Mouse (Mus musculus) lung, embryonic 14.5 days (tissue): ENCODE measurements around the gene Gng13. TPM values are rescaled to one million over a fixed set of nuclear protein-coding genes. Genes with fewer than 3 reads are reported as not detected.

Experiments
- ATAC-seq: fragments of 200-750 bp; cut with Nextera tagmentation; 2 replicates; pipeline ENCODE4 v1.8.0; 2017; ENCODE audit warnings: mild to moderate bottlenecking, moderate TSS enrichment, moderate library complexity; ENCODE audit not compliant: insufficient read depth
- DNase-seq: peaks from one replicate; pipeline ENCODE4 v3.0.0-alpha.2; 2015
- H3K27ac ChIP-seq: fragments of 300-500 bp; sonication (generic); 2 replicates; pipeline ENCODE4 v1.5.1; 2014; ENCODE audit warnings: low read depth, mild to moderate bottlenecking, moderate library complexity
- H3K27me3 ChIP-seq: fragments of 300-500 bp; sonication (generic); 2 replicates; pipeline ENCODE4 v1.6.1; 2014; ENCODE audit warnings: low read length, control low read depth; ENCODE audit not compliant: insufficient read depth
- H3K36me3 ChIP-seq: fragments of 300-500 bp; sonication (generic); 2 replicates; pipeline ENCODE4 v1.6.1; 2014; ENCODE audit warnings: control low read depth; ENCODE audit not compliant: insufficient read depth
- H3K4me1 ChIP-seq: fragments of 300-500 bp; sonication (generic); 2 replicates; pipeline ENCODE4 v1.6.1; 2014; ENCODE audit warnings: antibody characterized with exemption, control low read depth; ENCODE audit not compliant: insufficient read depth
- H3K4me2 ChIP-seq: fragments of 300-500 bp; sonication (generic); 2 replicates; pipeline ENCODE4 v1.6.1; 2014; ENCODE audit warnings: mild to moderate bottlenecking
- H3K4me3 ChIP-seq: fragments of 300-500 bp; sonication (generic); 2 replicates; pipeline ENCODE4 v1.5.1; 2014; ENCODE audit warnings: low read depth, low read length
- H3K9ac ChIP-seq: fragments of 300-500 bp; sonication (generic); 2 replicates; pipeline ENCODE4 v1.6.1; 2014
- H3K9me3 ChIP-seq: fragments of 300-500 bp; sonication (generic); 2 replicates; pipeline ENCODE4 v1.6.1; 2016; ENCODE audit warnings: low read depth, low read length, control low read depth
- CTCF ChIP-seq: IDR thresholded peaks from 2 replicates; pipeline ENCODE4 v1.5.1; 2016; ENCODE audit warnings: antibody characterized with exemption, low read depth
- WGBS: fragments of 180-500 bp; shearing (Covaris S2); extraction: QIAGEN DNeasy Blood & Tissue Kit; methylation state at CpG from one replicate; pipeline ENCODE4 v1.1.7; 2014; 5-methylcytosine and 5-hydroxymethylcytosine counted together
- polyA plus RNA-seq: library from polyadenylated mRNA; unstranded; fragments of >200 nt; fragmentation: Nextera tagmentation; extraction: Ambion mirVana; gene quantifications from 2 replicates; pipeline ENCODE4 v1.2.1, GENCODE M21; 2014

The Gng13 gene
- polyA plus RNA-seq, 1 experiment from 2014 or later = 1.3 TPM

DNA sequence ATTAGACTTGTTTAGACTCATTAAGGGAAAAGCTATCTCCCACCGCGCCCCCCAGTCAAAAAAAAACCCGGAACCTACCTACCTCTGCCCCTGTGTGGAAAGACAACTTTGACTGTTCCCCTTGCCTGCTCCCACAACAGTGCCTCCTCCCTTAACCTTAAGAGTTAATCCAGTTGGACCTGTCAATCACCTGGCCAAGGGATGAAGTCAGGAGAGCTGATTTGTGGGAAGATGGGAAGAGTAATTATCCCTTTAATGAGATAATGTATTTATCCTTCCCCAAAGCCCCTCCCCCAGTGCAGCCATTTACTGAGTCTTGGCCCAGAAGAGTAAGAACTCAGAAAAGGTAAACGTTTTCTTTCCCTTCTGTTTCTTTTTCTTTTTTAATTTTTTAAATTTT is 28.0 kb upstream of the Gng13 start:
- H3K9me3 ChIP-seq = no peaks in the 10 kb centered on the region
- no peak for TF ChIP-seq CTCF
- H3K4me3 ChIP-seq = no peak overlapping the region
- WGBS = 79% methylated on average over 4 of the region's 4 CpGs
- no peak for DNase-seq
- no peaks in the 10 kb centered on the region for H3K36me3 ChIP-seq
- H3K4me1 ChIP-seq = no peaks in the 10 kb centered on the region
- H3K27me3 ChIP-seq = no peaks in the 10 kb centered on the region; the same call in 1 of the 2 replicates
- H3K9ac ChIP-seq = no peak overlapping the region
- ATAC-seq = no peak
- no peak overlapping the region for H3K27ac ChIP-seq
- no peak overlapping the region for H3K4me2 ChIP-seq

DNA sequence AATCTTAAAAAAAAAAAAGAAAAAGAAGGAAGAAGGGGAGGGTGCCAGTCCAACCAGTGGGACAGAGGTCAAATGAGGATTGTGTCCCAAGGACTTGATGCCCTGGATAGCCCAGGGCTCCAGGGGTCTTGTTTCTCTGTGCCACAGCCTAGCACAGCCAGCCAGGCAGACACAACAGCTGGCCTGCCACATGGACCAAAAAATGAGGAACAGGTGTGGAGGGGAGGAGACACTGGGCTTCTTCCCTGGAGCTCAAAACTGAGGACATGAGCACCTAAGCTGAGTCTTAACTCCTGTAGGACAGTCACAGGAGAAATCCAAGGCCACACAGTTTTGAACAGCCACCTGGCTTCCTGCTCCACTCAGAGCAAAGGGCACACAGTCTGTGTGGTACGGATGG is 20.7 kb upstream of the Gng13 start:
- ATAC-seq (no peak), DNase-seq (no peak)
- H3K4me3 ChIP-seq = no peak overlapping the region
- H3K4me1 ChIP-seq = no peaks in the 10 kb centered on the region
- TF ChIP-seq CTCF = no peak
- H3K27ac ChIP-seq = no peak overlapping the region
- H3K4me2 ChIP-seq = no peak overlapping the region
- no peaks in the 10 kb centered on the region for H3K27me3 ChIP-seq
- H3K9ac ChIP-seq = no peak overlapping the region
- no peaks in the 10 kb centered on the region for H3K36me3 ChIP-seq
- 52% methylated on average over 1 of the region's 1 CpGs for WGBS
- H3K9me3 ChIP-seq = no peaks in the 10 kb centered on the region

DNA sequence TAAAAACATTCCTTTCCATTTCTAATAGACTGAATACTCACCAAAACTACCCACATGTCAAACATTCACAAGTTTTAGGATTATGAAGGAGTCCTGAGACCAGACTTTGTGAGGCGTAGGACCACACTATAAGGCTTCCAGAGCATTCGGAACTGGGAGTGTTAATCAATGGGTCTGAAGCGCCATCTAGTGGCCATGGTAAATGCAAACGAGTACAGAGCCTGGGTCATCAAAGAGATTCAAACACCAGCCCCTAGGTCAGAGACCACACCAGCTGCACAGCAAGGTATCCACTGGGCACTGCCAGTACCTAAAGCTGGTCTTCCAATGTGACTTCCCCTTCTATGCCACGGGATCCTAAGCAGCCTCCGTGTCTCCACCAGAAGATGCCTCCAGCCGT is 18.5 kb upstream of the Gng13 start:
- Histone ChIP-seq H3K4me3 (no peak overlapping the region), H3K4me1 (no peaks in the 10 kb centered on the region), H3K4me2 (no peak overlapping the region), H3K36me3 (no peaks in the 10 kb centered on the region), H3K27me3 (no peaks in the 10 kb centered on the region), H3K9me3 (no peaks in the 10 kb centered on the region), H3K27ac (no peak overlapping the region), H3K9ac (no peak overlapping the region)
- ATAC-seq = no peak
- DNase-seq = peak; percentile 93
- peak; percentile 90 for TF ChIP-seq CTCF
- 12% methylated on average over 7 of the region's 7 CpGs for WGBS

DNA sequence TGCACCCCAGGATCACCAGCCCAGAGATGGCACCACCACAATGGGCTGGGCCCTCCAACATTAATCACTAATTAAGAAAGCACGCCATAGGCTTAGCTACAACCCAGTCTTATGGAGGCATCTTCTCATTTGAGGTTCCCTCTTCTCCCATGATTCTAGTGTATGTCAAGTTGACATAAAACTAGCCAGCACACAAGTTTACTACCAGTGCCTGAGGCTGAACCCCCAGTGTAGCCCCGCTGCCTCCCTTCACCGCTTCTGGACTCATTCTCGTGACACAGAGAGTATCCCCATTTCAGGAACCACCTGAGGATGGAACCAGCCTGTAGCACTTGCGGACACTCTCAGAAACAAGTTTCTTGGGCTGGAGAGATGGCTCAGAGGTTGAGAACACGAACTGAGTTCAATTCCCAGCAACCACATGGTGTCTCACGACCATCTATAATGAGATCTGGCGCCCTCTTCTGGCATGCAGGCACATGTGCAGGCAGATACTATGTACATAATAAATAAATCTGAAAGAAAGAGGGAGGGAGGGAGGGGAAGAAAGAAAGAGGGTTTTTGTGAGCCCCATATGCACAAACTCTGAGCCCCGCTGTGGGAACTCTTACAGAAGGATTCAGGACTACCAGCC is 16.0 kb upstream of the Gng13 start:
- Histone ChIP-seq H3K9ac (no peak overlapping the region), H3K4me3 (no peak overlapping the region), H3K36me3 (no peaks in the 10 kb centered on the region), H3K27me3 (no peaks in the 10 kb centered on the region), H3K9me3 (no peaks in the 10 kb centered on the region), H3K4me2 (no peak overlapping the region), H3K27ac (no peak overlapping the region), H3K4me1 (no peaks in the 10 kb centered on the region)
- ATAC-seq (no peak), DNase-seq (peak; percentile 35)
- TF ChIP-seq CTCF = peak; percentile 49
- 56% methylated on average over 9 of the region's 9 CpGs for WGBS

DNA sequence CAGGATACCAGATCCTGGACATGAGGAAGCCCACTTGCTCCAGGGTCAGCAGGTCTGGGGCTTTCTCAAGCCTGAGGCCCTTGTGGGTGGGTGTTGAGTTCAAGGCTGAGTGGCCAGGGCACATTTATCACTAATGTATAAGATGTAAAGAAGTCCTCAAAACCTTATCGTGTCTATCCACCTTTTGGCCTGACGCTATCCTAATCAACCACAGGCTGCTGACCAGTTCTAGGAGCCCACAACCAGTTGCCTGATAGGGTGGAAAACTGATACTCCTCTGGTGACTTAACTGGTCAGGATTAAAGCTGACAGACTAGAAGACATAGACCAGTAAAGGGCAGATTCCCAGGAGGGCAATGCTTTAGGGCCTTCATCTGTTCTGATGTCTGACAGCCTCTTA is 7.0 kb upstream of the Gng13 start:
- H3K27ac ChIP-seq = no peak overlapping the region
- no peaks in the 10 kb centered on the region for H3K9me3 ChIP-seq
- no peaks in the 10 kb centered on the region for H3K36me3 ChIP-seq
- no peaks in the 10 kb centered on the region for H3K27me3 ChIP-seq
- WGBS = 86% methylated on average over 2 of the region's 2 CpGs
- H3K4me1 ChIP-seq = no peaks in the 10 kb centered on the region
- no peak for ATAC-seq
- no peak overlapping the region for H3K9ac ChIP-seq
- no peak overlapping the region for H3K4me3 ChIP-seq
- no peak for TF ChIP-seq CTCF
- no peak for DNase-seq
- no peak overlapping the region for H3K4me2 ChIP-seq

DNA sequence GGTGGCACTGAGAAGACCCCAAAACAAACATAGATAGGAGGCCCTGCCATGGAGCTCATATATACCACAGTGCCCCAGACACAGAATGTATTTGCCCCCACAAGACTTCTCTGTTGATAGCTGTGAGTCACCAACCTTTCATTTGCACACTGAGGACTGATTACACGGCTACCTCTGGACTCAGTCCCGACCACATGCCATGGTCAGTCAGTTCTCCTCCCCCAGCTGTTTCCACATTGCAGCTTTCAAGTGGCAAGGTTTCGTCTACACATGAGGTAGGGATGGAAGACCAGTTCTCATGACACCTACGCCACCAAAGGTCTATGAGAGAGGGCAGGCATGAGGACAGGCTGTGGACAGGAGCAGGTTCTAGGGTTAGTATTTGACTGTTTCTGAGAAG is 5.8 kb upstream of the Gng13 start:
- ATAC-seq = no peak
- Histone ChIP-seq H3K4me2 (no peak overlapping the region), H3K9ac (no peak overlapping the region), H3K4me3 (no peak overlapping the region), H3K27ac (no peak overlapping the region), H3K9me3 (no peaks in the 10 kb centered on the region), H3K4me1 (no peaks in the 10 kb centered on the region), H3K27me3 (peaks cover 3% of the 10 kb centered on the region; the same call in 1 of the 2 replicates), H3K36me3 (no peaks in the 10 kb centered on the region)
- no peak for DNase-seq
- TF ChIP-seq CTCF = no peak
- WGBS = 70% methylated on average over 4 of the region's 4 CpGs

DNA sequence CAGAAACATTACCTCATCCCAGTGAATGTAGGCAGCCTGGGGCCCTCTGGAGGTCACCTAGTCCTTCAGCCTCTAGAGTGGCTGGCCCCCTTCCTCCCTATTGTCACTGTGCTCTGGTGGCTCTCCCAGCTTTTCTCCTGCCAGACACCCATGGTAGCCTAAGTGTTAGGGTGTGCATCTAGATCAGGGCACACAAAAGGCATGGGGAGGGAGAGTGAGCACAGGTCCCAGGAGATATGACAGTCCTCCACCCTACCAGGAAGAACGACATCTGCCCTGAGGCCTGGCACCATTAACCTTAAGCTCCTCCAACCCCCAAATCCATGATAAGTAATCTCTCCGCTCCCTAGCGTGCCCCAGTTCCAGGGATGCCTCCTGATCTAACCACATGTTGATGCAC is 1.3 kb upstream of the Gng13 start:
- H3K4me1 ChIP-seq = 0 out of 2 replicates have a peak, but pooled peaks cover 2% of the 10 kb centered on the region
- no peak overlapping the region for H3K4me2 ChIP-seq
- no peaks in the 10 kb centered on the region for H3K9me3 ChIP-seq
- no peak for TF ChIP-seq CTCF
- H3K27ac ChIP-seq = no peak overlapping the region
- 46% methylated on average over 3 of the region's 3 CpGs for WGBS
- DNase-seq (no peak), ATAC-seq (no peak)
- no peak overlapping the region for H3K4me3 ChIP-seq
- peaks cover 24% of the 10 kb centered on the region for H3K27me3 ChIP-seq
- peaks cover 20% of the 10 kb centered on the region for H3K36me3 ChIP-seq
- no peak overlapping the region for H3K9ac ChIP-seq

DNA sequence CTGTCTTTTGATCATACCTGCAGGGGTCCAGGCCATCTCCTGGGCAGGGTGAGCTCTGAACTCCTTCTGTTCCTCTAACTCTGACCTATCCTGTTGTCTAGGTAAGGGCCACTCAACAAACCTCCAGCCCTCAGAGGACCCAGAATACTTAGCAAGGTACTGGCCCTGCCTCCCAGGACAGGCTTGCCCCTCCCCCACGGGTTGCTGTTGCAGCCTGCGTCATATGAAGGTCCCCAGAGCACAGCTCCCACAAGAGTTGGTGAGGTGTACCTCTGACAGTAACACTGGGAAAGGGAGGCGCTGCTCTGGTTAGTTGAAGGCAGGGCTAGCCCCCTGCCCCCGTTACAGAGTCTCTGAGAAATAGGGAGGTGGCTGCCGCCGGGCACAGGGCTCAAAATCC is 841 bp upstream of the Gng13 start:
- Histone ChIP-seq H3K36me3 (peaks cover 25% of the 10 kb centered on the region), H3K9ac (no peak overlapping the region), H3K9me3 (no peaks in the 10 kb centered on the region), H3K4me2 (no peak overlapping the region), H3K27me3 (peaks cover 24% of the 10 kb centered on the region), H3K4me3 (no peak overlapping the region), H3K27ac (no peak overlapping the region), H3K4me1 (0 out of 2 replicates have a peak, but pooled peaks cover 2% of the 10 kb centered on the region)
- ATAC-seq (no peak), DNase-seq (peak; percentile 15)
- no peak for TF ChIP-seq CTCF
- WGBS = 4% methylated on average over 6 of the region's 6 CpGs
